Mouse (Mus musculus) G1E (cell line): ENCODE data around the gene Hectd4.

ENCODE experiments used
- CTCF ChIP-seq: IDR thresholded peaks from 2 replicates; pipeline ENCODE4 v1.5.1; 2012; ENCODE audit warnings: low read depth, low read length, inconsistent platforms, mixed read lengths
- GATA1 ChIP-seq: IDR thresholded peaks from 2 replicates; pipeline ENCODE4 v1.6.1; 2012; ENCODE audit warnings: borderline replicate concordance, low read length, inconsistent platforms, mixed read lengths
- POLR2AphosphoS5 ChIP-seq: IDR thresholded peaks from 2 replicates; pipeline ENCODE4 v1.6.1; 2012; ENCODE audit warnings: low read depth, low read length, inconsistent platforms; ENCODE audit not compliant: insufficient replicate concordance
- TAL1 ChIP-seq: conservative IDR thresholded peaks from 2 replicates; pipeline ENCODE4 v1.6.1; 2012; ENCODE audit warnings: low read depth, low read length, inconsistent platforms, mixed read lengths

DNA sequence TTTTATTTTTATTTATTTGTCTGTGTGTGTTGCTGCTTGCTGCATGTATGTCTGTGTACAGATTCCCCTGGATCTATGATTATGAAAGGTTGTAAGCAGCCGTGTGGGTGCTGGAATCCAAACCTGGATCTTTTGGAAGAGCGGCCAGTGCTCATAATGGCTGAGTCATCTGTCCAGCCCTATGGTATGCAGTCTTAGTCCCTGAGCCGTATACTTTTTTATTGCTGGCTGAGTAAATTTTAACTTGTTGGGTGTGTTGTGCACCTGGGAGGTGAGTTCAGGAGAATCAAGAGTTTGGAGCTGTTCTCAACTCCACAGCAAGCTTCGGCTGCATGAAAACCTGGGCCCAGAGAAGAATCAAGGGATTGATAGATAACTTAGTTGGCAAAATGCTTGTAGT, 191.0 kb downstream of the Hectd4 start:
- no peak for TF ChIP-seq CTCF
- no peak for TF ChIP-seq GATA1
- TF ChIP-seq TAL1 = no peak
- TF ChIP-seq POLR2AphosphoS5 = no peak
